Mouse (Mus musculus): ENCODE data around the gene Bckdha. TPM values are rescaled to one million over a fixed set of nuclear protein-coding genes. Genes with fewer than 3 reads are reported as not detected.

The Bckdha gene
- polyA plus RNA-seq, 1 experiment from 2014 or later = 48.7 TPM

DNA sequence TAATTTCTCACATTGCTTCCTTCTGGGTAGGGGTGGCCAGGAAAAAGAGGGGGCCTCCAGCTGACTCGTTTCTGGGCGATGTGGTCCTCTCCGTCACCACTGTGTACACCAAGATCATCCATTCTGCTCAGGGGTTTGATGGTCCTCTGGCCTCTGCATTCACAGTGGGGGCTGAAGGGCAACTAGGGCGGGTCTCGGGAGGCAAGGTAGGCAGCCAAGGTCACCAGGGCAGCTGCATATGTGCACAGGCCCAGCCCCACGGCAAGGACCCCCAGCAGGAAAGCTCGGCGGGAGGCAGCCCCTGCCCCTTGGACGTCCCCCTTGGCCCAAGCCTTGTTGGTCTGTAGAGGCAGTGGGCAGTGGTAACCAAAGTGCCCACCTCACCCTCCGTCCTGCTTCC lies 10.4 kb upstream of the Bckdha start:
- Histone ChIP-seq H3K4me3 (ENCODE audit: low read depth, low read length) (no peak overlapping the region), H3K27me3 (replicated peaks; ENCODE audit: control insufficient read depth, insufficient read depth, low read length) (peaks cover 8% of the 10 kb centered on the region), H3K9ac (ENCODE audit: low read length) (no peak overlapping the region), H3K4me2 (ENCODE audit: low read length) (no peak overlapping the region), H3K4me1 (replicated peaks; ENCODE audit: control insufficient read depth, insufficient read depth, low read length) (no peaks in the 10 kb centered on the region), H3K9me3 (ENCODE audit: control insufficient read depth, low read length) (no peaks in the 10 kb centered on the region), H3K36me3 (ENCODE audit: control insufficient read depth, insufficient read depth, low read length) (peaks cover 38% of the 10 kb centered on the region), H3K27ac (ENCODE audit: low read depth) (no peak overlapping the region)
- DNase-seq (ENCODE audit: low spot score) (no peak), ATAC-seq (replicated peaks; ENCODE audit: low FRiP score, low TSS enrichment, low read depth) (no peak)
- WGBS = 92% methylated on average over 10 of the region's 10 CpGs

DNA sequence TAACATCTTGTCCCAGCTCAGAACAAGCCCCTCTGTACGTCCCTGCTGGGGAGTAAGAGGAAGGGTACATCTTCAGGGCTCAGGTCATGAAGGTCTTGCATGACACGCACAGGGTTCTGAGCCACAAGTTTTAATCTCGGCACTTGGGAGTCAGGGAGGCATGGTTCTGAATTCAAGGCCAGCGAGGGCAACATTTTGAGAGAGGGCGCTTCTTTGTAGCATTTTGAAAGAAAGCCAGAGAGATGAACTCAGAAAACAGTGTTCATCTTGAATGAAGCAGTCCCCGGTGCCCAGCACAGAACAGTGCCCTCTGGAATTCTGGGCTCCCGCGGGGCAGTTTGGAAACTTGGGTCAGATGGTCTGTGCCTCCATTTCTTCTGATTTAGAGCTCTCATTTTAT lies 7.6 kb upstream of the Bckdha start:
- no peak for ATAC-seq (replicated peaks; ENCODE audit: low FRiP score, low TSS enrichment, low read depth)
- peaks cover 49% of the 10 kb centered on the region for H3K36me3 ChIP-seq (ENCODE audit: control insufficient read depth, insufficient read depth, low read length)
- H3K4me1 ChIP-seq (replicated peaks; ENCODE audit: control insufficient read depth, insufficient read depth, low read length) = no peaks in the 10 kb centered on the region
- DNase-seq (ENCODE audit: low spot score) = no peak
- H3K9me3 ChIP-seq (ENCODE audit: control insufficient read depth, low read length) = no peaks in the 10 kb centered on the region
- 91% methylated on average over 8 of the region's 8 CpGs for WGBS
- H3K9ac ChIP-seq (ENCODE audit: low read length) = no peak overlapping the region
- no peak overlapping the region for H3K4me3 ChIP-seq (ENCODE audit: low read depth, low read length)
- H3K27me3 ChIP-seq (replicated peaks; ENCODE audit: control insufficient read depth, insufficient read depth, low read length) = no peaks in the 10 kb centered on the region
- H3K27ac ChIP-seq (ENCODE audit: low read depth) = no peak overlapping the region
- no peak overlapping the region for H3K4me2 ChIP-seq (ENCODE audit: low read length)

DNA sequence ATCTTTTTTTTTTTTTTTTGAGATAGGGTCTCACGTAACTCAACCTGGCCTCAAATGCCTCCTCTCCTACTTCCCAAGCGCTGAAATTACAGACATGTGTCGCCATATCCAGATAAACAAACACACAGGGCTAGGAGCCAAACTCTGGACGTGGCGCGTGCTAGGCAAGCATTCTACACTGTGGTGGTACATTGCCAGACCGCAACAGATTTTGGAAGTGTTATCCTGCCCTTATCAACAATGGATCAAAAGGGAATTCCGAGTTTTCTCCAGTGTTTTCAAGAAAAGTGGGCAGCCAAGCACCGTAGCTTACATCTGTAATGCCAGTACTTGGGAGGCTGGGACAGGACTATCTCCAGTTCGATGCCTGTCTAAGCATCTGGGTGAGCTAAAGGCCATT lies 996 bp downstream of the Bckdha start:
- WGBS = 38% methylated on average over 10 of the region's 10 CpGs
- Histone ChIP-seq H3K9me3 (ENCODE audit: control insufficient read depth, low read length) (no peaks in the 10 kb centered on the region), H3K36me3 (ENCODE audit: control insufficient read depth, insufficient read depth, low read length) (peaks cover 10% of the 10 kb centered on the region; the same call in 1 of the 2 replicates), H3K27me3 (replicated peaks; ENCODE audit: control insufficient read depth, insufficient read depth, low read length) (no peaks in the 10 kb centered on the region), H3K4me3 (ENCODE audit: low read depth, low read length) (peak overlapping the region; percentile 81), H3K4me1 (replicated peaks; ENCODE audit: control insufficient read depth, insufficient read depth, low read length) (peaks cover 8% of the 10 kb centered on the region; the same call in 1 of the 2 replicates), H3K9ac (ENCODE audit: low read length) (peak overlapping the region; percentile 74), H3K4me2 (ENCODE audit: low read length) (peak overlapping the region; percentile 85), H3K27ac (ENCODE audit: low read depth) (no peak overlapping the region)
- no peak for DNase-seq (ENCODE audit: low spot score)
- no peak for ATAC-seq (replicated peaks; ENCODE audit: low FRiP score, low TSS enrichment, low read depth)

DNA sequence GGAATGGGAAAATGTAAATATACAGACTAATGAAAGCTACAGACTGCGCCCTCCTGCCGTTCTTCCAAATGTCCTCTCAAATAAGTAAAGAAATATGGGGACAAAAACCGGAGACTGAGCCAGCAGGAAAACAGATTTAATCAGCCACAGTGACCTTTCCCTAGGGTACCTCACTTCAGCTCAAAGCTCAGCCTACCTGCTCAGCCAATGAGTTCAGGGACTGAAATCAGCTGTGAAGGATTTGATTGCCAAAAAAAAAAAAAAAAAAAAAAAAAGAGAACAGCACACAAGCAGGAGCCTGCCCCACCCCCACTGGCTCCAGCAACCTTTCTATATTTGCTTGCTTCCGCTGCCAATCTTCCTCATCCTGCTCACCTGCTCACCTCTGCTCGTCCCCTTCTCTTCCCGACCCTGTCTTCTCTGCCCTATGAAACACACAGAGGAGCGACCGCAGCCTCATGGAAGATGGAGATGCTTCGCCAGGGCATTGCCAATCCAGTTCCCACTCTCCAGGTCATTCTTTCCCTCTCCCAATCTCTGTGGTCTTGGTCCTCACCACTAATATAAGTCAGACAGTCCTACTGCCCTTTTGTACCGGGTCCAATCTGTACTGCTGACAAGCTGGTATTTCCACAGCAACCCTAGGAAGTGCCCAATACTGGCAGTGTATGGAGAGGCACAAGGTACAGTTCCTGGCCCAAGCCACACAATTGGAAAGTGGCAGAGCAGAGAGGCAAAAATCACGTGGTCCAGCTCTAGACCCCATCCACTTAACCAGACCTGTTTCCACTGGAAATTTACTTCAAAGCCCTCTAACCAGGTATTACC lies 3.0 kb downstream of the Bckdha start:
- Histone ChIP-seq H3K9me3 (ENCODE audit: control insufficient read depth, low read length) (no peaks in the 10 kb centered on the region), H3K27ac (ENCODE audit: low read depth) (no peak overlapping the region), H3K4me1 (replicated peaks; ENCODE audit: control insufficient read depth, insufficient read depth, low read length) (peaks cover 8% of the 10 kb centered on the region; the same call in 1 of the 2 replicates), H3K4me2 (ENCODE audit: low read length) (no peak overlapping the region), H3K36me3 (ENCODE audit: control insufficient read depth, insufficient read depth, low read length) (no peaks in the 10 kb centered on the region), H3K9ac (ENCODE audit: low read length) (no peak overlapping the region), H3K27me3 (replicated peaks; ENCODE audit: control insufficient read depth, insufficient read depth, low read length) (no peaks in the 10 kb centered on the region), H3K4me3 (ENCODE audit: low read depth, low read length) (no peak overlapping the region)
- WGBS = 74% methylated on average over 11 of the region's 11 CpGs
- ATAC-seq (replicated peaks; ENCODE audit: low FRiP score, low TSS enrichment, low read depth) (no peak), DNase-seq (ENCODE audit: low spot score) (no peak)

DNA sequence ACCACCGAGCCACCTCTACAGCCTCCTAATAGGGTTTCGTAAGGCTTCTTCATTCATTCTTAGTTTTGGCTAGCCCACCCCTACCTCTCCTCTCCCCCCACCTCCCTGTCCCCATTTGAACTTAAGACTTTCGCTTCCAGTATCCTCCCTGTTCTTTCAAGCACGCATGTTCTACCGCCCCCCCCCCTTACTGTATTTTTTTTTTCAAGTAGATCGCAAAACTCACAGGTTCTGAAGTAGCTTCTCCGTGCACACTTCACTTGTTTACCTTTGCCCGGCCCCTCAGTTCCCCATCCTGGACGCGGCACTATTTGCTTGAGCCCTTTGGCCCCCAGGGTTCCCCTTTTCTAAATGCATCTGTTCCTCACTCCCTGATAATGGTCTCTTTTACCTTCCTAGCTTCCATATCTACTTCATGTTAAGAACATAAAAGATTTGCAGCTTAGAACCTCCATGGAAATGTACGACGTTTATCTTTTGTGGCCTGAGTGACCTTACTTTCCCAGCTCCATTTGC lies 6.5 kb downstream of the Bckdha start:
- no peaks in the 10 kb centered on the region for H3K9me3 ChIP-seq (ENCODE audit: control insufficient read depth, low read length)
- no peak overlapping the region for H3K9ac ChIP-seq (ENCODE audit: low read length)
- no peak overlapping the region for H3K27ac ChIP-seq (ENCODE audit: low read depth)
- H3K4me2 ChIP-seq (ENCODE audit: low read length) = no peak overlapping the region
- ATAC-seq (replicated peaks; ENCODE audit: low FRiP score, low TSS enrichment, low read depth) (no peak), DNase-seq (ENCODE audit: low spot score) (no peak)
- no peaks in the 10 kb centered on the region for H3K27me3 ChIP-seq (replicated peaks; ENCODE audit: control insufficient read depth, insufficient read depth, low read length)
- H3K36me3 ChIP-seq (ENCODE audit: control insufficient read depth, insufficient read depth, low read length) = no peaks in the 10 kb centered on the region
- H3K4me3 ChIP-seq (ENCODE audit: low read depth, low read length) = no peak overlapping the region
- peaks cover 2% of the 10 kb centered on the region; the same call in 1 of the 2 replicates for H3K4me1 ChIP-seq (replicated peaks; ENCODE audit: control insufficient read depth, insufficient read depth, low read length)
- 81% methylated on average over 12 of the region's 12 CpGs for WGBS

DNA sequence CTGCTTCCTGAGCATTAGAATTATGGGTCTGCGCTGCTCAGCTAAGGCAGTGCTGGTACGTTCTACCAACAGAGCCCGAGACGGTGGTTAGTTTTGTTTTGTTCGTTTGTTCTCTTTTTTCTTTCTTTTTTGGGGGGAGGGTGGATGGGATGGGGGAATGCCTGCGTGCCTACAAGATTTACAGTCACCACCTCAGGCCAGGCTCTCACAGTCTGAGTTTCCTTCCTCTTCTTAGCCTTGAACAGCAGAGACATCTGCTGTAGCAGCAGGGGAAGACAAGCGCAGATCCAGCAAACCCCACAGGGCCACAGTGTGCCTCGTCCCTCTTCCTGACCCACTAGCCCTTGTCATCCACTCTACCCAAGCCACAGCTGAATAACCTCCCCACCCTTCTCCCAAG lies 7.5 kb downstream of the Bckdha start:
- no peaks in the 10 kb centered on the region for H3K9me3 ChIP-seq (ENCODE audit: control insufficient read depth, low read length)
- H3K36me3 ChIP-seq (ENCODE audit: control insufficient read depth, insufficient read depth, low read length) = no peaks in the 10 kb centered on the region
- DNase-seq (ENCODE audit: low spot score) = no peak
- WGBS = 91% methylated on average over 8 of the region's 8 CpGs
- no peak overlapping the region for H3K4me2 ChIP-seq (ENCODE audit: low read length)
- no peak overlapping the region for H3K4me3 ChIP-seq (ENCODE audit: low read depth, low read length)
- no peaks in the 10 kb centered on the region for H3K27me3 ChIP-seq (replicated peaks; ENCODE audit: control insufficient read depth, insufficient read depth, low read length)
- no peak for ATAC-seq (replicated peaks; ENCODE audit: low FRiP score, low TSS enrichment, low read depth)
- H3K4me1 ChIP-seq (replicated peaks; ENCODE audit: control insufficient read depth, insufficient read depth, low read length) = no peaks in the 10 kb centered on the region
- H3K27ac ChIP-seq (ENCODE audit: low read depth) = no peak overlapping the region
- H3K9ac ChIP-seq (ENCODE audit: low read length) = no peak overlapping the region

DNA sequence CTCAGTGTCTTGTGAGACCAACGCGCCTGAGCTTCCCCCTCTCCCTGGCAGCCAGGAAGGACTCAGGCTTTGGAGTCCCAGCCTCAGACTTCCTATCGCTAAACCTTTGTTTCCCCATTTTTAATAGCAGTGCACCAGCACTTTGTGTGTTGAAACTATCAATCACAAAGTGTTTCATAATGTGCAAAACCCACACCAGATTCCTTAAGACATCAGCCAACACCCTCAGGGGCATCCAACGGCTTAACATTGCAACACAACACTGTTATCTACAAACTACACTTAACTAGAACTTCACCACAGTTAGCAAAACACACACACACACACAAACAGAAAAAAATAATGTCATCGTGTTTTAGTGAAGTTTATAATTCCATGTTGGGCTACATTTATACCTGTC lies 8.9 kb downstream of the Bckdha start:
- H3K27me3 ChIP-seq (replicated peaks; ENCODE audit: control insufficient read depth, insufficient read depth, low read length) = no peaks in the 10 kb centered on the region
- no peaks in the 10 kb centered on the region for H3K36me3 ChIP-seq (ENCODE audit: control insufficient read depth, insufficient read depth, low read length)
- no peak overlapping the region for H3K4me3 ChIP-seq (ENCODE audit: low read depth, low read length)
- H3K9me3 ChIP-seq (ENCODE audit: control insufficient read depth, low read length) = no peaks in the 10 kb centered on the region
- no peak for DNase-seq (ENCODE audit: low spot score)
- H3K4me2 ChIP-seq (ENCODE audit: low read length) = no peak overlapping the region
- 85% methylated on average over 5 of the region's 5 CpGs for WGBS
- no peak for ATAC-seq (replicated peaks; ENCODE audit: low FRiP score, low TSS enrichment, low read depth)
- H3K9ac ChIP-seq (ENCODE audit: low read length) = no peak overlapping the region
- H3K4me1 ChIP-seq (replicated peaks; ENCODE audit: control insufficient read depth, insufficient read depth, low read length) = no peaks in the 10 kb centered on the region
- no peak overlapping the region for H3K27ac ChIP-seq (ENCODE audit: low read depth)

DNA sequence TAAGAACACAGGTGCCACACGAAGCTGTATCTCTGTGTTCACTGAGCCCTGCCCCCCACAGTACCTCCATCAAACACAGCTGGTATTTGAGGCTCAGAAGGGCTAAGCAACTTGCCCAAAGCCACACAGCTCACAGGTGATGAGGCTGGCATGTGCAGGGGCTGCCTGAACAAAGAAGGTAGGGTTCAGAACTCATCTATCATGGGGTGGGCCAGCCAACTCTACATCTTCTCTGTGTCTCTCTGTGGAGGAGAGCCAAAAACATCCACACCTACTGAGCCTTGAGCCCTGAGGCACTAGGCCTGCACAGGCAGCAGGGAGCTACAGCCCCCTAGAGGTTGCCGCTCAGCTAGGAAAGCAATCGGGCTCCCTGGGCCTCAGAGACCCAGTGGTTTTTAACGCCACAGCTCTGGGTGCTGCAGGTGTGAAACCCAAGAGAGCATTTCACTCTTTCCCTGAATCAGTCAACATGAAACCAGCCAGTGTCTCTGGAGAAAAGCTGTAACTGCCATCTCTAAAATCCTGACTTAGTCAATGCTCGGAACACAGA lies 11.1 kb downstream of the Bckdha start:
- no peak overlapping the region for H3K4me2 ChIP-seq (ENCODE audit: low read length)
- no peaks in the 10 kb centered on the region for H3K4me1 ChIP-seq (replicated peaks; ENCODE audit: control insufficient read depth, insufficient read depth, low read length)
- 47% methylated on average over 5 of the region's 5 CpGs for WGBS
- DNase-seq (ENCODE audit: low spot score) (no peak), ATAC-seq (replicated peaks; ENCODE audit: low FRiP score, low TSS enrichment, low read depth) (no peak)
- no peak overlapping the region for H3K9ac ChIP-seq (ENCODE audit: low read length)
- no peaks in the 10 kb centered on the region for H3K27me3 ChIP-seq (replicated peaks; ENCODE audit: control insufficient read depth, insufficient read depth, low read length)
- H3K4me3 ChIP-seq (ENCODE audit: low read depth, low read length) = no peak overlapping the region
- H3K27ac ChIP-seq (ENCODE audit: low read depth) = no peak overlapping the region
- no peaks in the 10 kb centered on the region for H3K9me3 ChIP-seq (ENCODE audit: control insufficient read depth, low read length)
- no peaks in the 10 kb centered on the region for H3K36me3 ChIP-seq (ENCODE audit: control insufficient read depth, insufficient read depth, low read length)
